Comparison of ENCODE assay signal across 12 mouse cellular contexts in the genomic region with DNA sequence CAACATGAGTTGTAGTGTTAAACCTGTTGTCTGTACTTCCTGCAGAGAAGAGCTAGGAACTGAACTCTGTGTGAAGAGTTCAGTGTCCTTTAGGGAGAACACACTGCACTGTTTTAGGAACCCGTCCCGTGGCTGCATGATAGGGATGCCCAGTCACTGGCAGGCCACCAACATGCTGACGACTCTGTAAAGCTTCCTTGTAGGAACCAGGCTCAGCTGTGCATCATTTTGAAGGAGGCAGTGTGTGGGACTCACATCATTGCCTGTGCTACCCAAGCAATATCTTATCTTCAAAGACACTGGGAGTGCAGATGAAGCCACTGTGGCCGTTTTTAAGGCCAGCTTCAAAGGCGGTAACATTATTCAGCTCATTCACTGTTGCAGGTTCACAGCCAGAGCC.
DNase-seq lines count a peak whose midpoint lies in the region; ATAC-seq and TF ChIP-seq lines count a peak whose summit lies in the region.
"Had no signal": no experiment of that assay in that cellular context is flagged by ENCODE, and none has a peak within 500 bp of the region (broad histone marks: within the 10 kb centered on the region; RNA-seq: fewer than 3 reads in every experiment).

No protein-coding gene starts in this region.

- ATAC-seq in megakaryocyte-erythroid progenitor cell, adult 5-6 weeks (replicated peaks; ENCODE audit: low FRiP score, low TSS enrichment, poor library complexity, severe bottlenecking): peak; percentile 62
- ATAC-seq in hindbrain, embryonic 14.5 days (ENCODE audit: low FRiP score): no peak

- no peak overlapping the region for H3K4me3 ChIP-seq in left cerebral cortex, adult 2 months
- no peak overlapping the region for H3K4me3 ChIP-seq in hindbrain, embryonic 14.5 days (replicated peaks; ENCODE audit: low read length)
- H3K4me3 ChIP-seq: embryonic facial prominence, embryonic 12.5 days; liver, embryonic 13.5 days had no signal

- no peaks in the 10 kb centered on the region for H3K27me3 ChIP-seq in hindbrain, embryonic 14.5 days (ENCODE audit: control insufficient read depth, insufficient read depth, low read length)
- H3K27me3 ChIP-seq: embryonic facial prominence, embryonic 12.5 days; liver, embryonic 13.5 days had no signal

- 78% methylated on average over 5 of the region's 5 CpGs for WGBS in hindbrain, embryonic 14.5 days

- peak; percentile 16 for DNase-seq in adrenal gland, postnatal 10 days
- DNase-seq in adrenal gland, postnatal 14 days: no peak
- peak; percentile 36 to 47 for DNase-seq in left cerebral cortex, adult 18-20 months (ENCODE audit: low spot score in 2 of 2)
- DNase-seq in left cerebral cortex, adult 2 months (ENCODE audit: extremely low spot score in 1 of 2, low spot score in 2 of 2): no peak
- DNase-seq in gastrocnemius, postnatal 10 days: peak; percentile 27
- no peak for DNase-seq in kidney, adult 9 months
- DNase-seq in hindbrain, embryonic 14.5 days (ENCODE audit: low spot score): no peak
- DNase-seq: kidney, postnatal 36 days; liver, embryonic 13.5 days; thymus, adult 2 months had no signal

- no peaks in the 10 kb centered on the region; the same call in 1 of the 2 replicates for H3K4me1 ChIP-seq in hindbrain, embryonic 14.5 days (replicated peaks; ENCODE audit: control insufficient read depth, insufficient read depth, low read length)
- H3K4me1 ChIP-seq: embryonic facial prominence, embryonic 12.5 days; liver, embryonic 13.5 days had no signal

- intact Hi-C loops in left cerebral cortex, adult 2 months (cut with DNase I): no loop called here

- H3K27ac ChIP-seq in left cerebral cortex, adult 2 months: no peak overlapping the region
- H3K27ac ChIP-seq in hindbrain, embryonic 14.5 days: no peak overlapping the region
- H3K27ac ChIP-seq: embryonic facial prominence, embryonic 12.5 days; liver, embryonic 13.5 days had no signal

- TF ChIP-seq CTCF in left cerebral cortex, adult 2 months (IDR thresholded peaks at IDR 0.05): no peak

- no peaks in the 10 kb centered on the region for H3K9me3 ChIP-seq in hindbrain, embryonic 14.5 days (ENCODE audit: control insufficient read depth, low read length)
- H3K9me3 ChIP-seq: embryonic facial prominence, embryonic 12.5 days; liver, embryonic 13.5 days had no signal

- no peaks in the 10 kb centered on the region for H3K36me3 ChIP-seq in hindbrain, embryonic 14.5 days (replicated peaks; ENCODE audit: control insufficient read depth, insufficient read depth)
- H3K36me3 ChIP-seq: embryonic facial prominence, embryonic 12.5 days; liver, embryonic 13.5 days had no signal

- no peak overlapping the region for H3K9ac ChIP-seq in hindbrain, embryonic 14.5 days
- H3K9ac ChIP-seq: embryonic facial prominence, embryonic 12.5 days; liver, embryonic 13.5 days had no signal

- no peak overlapping the region for H3K4me2 ChIP-seq in hindbrain, embryonic 14.5 days (replicated peaks)
- H3K4me2 ChIP-seq: embryonic facial prominence, embryonic 12.5 days; liver, embryonic 13.5 days had no signal

Comparison
In these comparisons a context has a peak if more than half of its experiments do, and no peak if none do; other contexts are left out.
1. DNase-seq: peak in adrenal gland, postnatal 10 days (single experiment), left cerebral cortex, adult 18-20 months (2 of 2) and gastrocnemius, postnatal 10 days (single experiment); none in adrenal gland, postnatal 14 days (single experiment), left cerebral cortex, adult 2 months (0 of 2), kidney, adult 9 months (single experiment) and hindbrain, embryonic 14.5 days (single experiment).